ENCODE assay signal across 22 mouse cellular contexts in genomic region chr12:73930266-73930665, GRCm38 (mm10). TPM values are rescaled to one million over a fixed set of nuclear protein-coding genes. Genes with fewer than 3 reads are reported as not detected.
"Had no signal": no experiment of that assay in that cellular context is flagged by ENCODE, and none has a peak within 500 bp of the region (broad histone marks: within the 10 kb centered on the region; RNA-seq: fewer than 3 reads in every experiment).

No protein-coding gene starts in this region.

- H3K9me3 ChIP-seq: liver, embryonic 12.5 days; liver, embryonic 15.5 days; lung, embryonic 15.5 days; megakaryocyte, embryonic 14.5 days; midbrain, embryonic 10.5 days; midbrain, embryonic 13.5 days; neural tube, embryonic 13.5 days had no signal

- H3K27me3 ChIP-seq: liver, embryonic 12.5 days; liver, embryonic 15.5 days; lung, embryonic 15.5 days; megakaryocyte, embryonic 14.5 days; midbrain, embryonic 13.5 days; neural tube, embryonic 13.5 days had no signal

- H3K4me1 ChIP-seq: liver, embryonic 12.5 days; liver, embryonic 15.5 days; lung, embryonic 15.5 days; midbrain, embryonic 10.5 days; midbrain, embryonic 13.5 days; neural tube, embryonic 13.5 days had no signal

- H3K4me2 ChIP-seq: liver, embryonic 12.5 days; liver, embryonic 15.5 days; lung, embryonic 15.5 days; midbrain, embryonic 13.5 days; neural tube, embryonic 13.5 days had no signal

- H3K4me3 ChIP-seq: left cerebral cortex, adult 2 months; liver, embryonic 12.5 days; liver, embryonic 15.5 days; lung, embryonic 15.5 days; megakaryocyte, embryonic 14.5 days; midbrain, embryonic 10.5 days; midbrain, embryonic 13.5 days; myocyte; neural tube, embryonic 13.5 days had no signal

- DNase-seq: layer of hippocampus, postnatal 36 days; lung, adult 18-20 months; lung, postnatal 10 days; lung, postnatal 36 days; thymus, adult 18-20 months; thymus, postnatal 36 days had no signal

- H3K27ac ChIP-seq: left cerebral cortex, adult 2 months; liver, embryonic 12.5 days; liver, embryonic 15.5 days; lung, embryonic 15.5 days; midbrain, embryonic 10.5 days; midbrain, embryonic 13.5 days; neural tube, embryonic 13.5 days had no signal

- H3K9ac ChIP-seq: liver, embryonic 12.5 days; liver, embryonic 15.5 days; lung, embryonic 15.5 days; midbrain, embryonic 13.5 days; neural tube, embryonic 13.5 days had no signal

- ATAC-seq: intestine, postnatal 0 days; liver, embryonic 12.5 days; midbrain, embryonic 13.5 days; midbrain, embryonic 16.5 days had no signal

RNA-seq across cellular contexts. Expression of gene Gm49321, which starts 7.2 kb away (rescaled TPM):
- total RNA-seq: monocyte, adult 5-6 weeks; neutrophil, adult 5-6 weeks had no signal
- polyA plus RNA-seq: myocyte; small intestine, adult 2 months; testis, adult 2 months; urinary bladder, adult 2 months had no signal
